Mouse (Mus musculus) thymus, adult 2 months (tissue): Measurements from ENCODE around the gene Ccdc30.
A peak's percentile ranks its signal among the peaks of the same experiment; 100 is the strongest.

Experiments used
- CTCF ChIP-seq: fragments of 200-500 bp; IDR thresholded peaks from 2 replicates; pipeline ENCODE4 v1.5.1; 2012; ENCODE audit warnings: mild to moderate bottlenecking, control low read depth, low read length, moderate library complexity, borderline replicate concordance; ENCODE audit not compliant: control insufficient read depth, poor library complexity, insufficient read depth; ENCODE audit errors: extremely low read depth
- POLR2A ChIP-seq: fragments of 200-500 bp; IDR thresholded peaks from 2 replicates; pipeline ENCODE4 v1.6.1; 2012; ENCODE audit warnings: mild to moderate bottlenecking, low read length, control low read depth, moderate library complexity; ENCODE audit not compliant: control insufficient read depth, poor library complexity, insufficient read depth; ENCODE audit errors: extremely low read depth

GRCm38 (mm10) chr4:119338861-119339361 is 76.4 kb downstream of the Ccdc30 start:
- peak; percentile 47; the same call in 1 of the 2 replicates for TF ChIP-seq CTCF
- TF ChIP-seq POLR2A = no peak
